Mouse (Mus musculus) 416B (cell line): ENCODE results near the gene Zfp972.
"Not testable (repeated sequence)": the region's sequence is repeated elsewhere in the genome, so short reads cannot be mapped to it uniquely, and the experiment has no call there.

Experiments
- DNase-seq: peaks from one replicate; pipeline ENCODE4 v3.0.0; 2011; ENCODE audit warnings: low read depth

The Zfp972 gene

DNA sequence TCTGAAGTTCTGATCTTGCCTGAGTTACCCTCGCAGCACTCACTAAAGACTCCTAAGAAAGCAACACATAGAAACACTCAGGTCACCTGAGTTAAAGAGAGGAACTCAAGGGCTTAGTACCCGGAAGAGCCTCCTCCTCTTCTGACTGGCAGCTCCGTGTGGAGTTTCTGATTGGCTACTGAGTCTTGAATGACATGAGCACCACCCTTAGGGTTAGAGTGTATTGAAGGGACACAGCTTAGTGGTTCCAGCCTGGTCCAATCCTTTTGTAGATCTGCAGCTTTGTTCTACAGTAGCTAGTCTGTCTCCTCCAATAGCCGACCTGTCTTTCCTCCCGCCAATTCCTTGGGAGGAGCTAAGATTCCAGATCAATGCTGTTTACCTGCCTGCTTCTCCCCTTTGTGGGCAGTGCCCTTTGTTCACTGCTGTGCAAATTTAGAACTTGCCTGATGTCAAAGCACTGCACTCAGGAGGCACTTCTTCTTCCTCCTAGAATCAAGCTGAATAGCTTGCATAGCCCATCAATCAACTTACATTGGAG, at the start of gene Zfp972:
TSS of gene Zfp972 (minus strand) at position 51 of the 541 bp plus-strand sequence.
- DNase-seq, result peak; percentile 85

DNA sequence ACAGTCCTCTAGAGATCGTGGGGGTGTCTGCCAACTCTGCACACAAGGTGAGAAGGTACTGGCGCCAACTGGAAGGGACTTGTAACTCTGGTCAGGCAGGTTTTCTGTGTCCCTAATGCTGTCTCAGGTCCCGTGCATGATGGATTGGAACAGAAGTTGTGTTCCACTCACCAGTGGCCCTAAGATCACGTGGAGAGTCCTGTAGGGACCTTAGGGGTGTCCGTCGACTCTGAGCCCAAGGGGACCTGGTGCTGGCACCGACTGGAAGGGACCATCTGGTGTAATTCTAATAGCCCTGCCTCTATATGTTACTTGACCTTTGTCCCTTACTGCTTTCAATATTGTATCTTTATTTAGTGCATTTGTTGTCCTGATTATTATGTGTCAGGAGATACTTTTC, 49.4 kb upstream of the Zfp972 start:
- DNase-seq, result not testable (repeated sequence)

DNA sequence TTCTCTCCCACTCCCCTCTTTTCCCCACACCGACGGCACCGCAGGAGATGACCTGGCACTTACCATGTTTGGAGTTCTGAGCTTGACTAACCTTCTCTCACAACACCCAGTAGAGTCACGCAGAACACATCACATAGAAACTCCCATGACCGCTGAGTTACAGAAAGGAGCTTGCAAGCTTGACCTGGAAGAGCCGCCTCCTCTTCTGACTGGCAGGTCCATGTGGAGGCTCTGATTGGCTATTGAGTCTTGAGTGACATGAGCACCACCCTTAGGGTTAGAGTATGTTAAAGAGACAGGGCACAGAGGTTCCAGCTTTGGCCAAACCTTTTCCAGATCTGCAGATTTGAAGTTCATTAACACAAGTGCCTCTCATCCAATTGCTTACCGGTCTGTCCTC, 31.7 kb upstream of the Zfp972 start, which contains the start of gene Gm14326:
TSS of gene Gm14326 (minus strand) at position 153 of the 400 bp plus-strand sequence.
- DNase-seq, result peak; percentile 60

DNA sequence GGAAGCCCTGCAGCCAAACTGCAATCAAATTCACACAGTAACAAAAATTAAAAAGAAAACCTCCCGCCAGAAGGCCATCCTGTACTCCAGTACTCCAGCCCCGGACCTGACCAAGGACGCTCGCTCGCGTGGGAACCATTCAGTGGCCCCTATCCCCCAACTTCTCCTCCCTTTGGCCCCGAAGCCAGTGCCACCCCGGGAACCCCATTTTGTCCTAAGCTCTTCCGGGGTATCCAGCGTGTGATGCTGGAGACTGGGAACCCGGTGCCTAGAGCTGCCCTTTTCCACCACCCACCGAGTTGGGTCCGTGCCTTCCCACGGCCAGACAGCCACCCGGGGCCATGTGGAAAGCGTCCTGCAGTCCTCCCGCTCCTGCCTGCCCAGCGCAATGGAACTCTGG, 31.3 kb upstream of the Zfp972 start:
- peak; percentile 4 for DNase-seq

DNA sequence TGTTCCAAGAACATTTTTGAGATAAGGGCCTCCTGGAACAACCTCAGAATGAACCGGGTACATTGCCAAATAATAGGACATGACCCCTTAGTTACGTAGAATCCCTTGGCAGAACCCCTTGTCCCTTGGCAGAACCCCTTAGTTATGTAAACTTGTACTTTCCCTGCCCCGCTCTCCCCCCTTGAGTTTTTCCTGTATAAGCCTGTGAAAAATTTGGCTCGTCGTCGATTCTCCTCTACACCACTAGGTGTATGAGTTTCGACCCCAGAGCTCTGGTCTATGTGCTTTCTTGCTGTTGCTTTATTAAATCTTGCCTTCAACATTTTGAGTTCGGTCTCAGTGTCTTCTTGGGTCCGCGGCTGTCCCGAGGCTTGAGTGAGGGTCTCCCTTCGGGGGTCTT, 22.1 kb downstream of the Zfp972 start:
- DNase-seq, result not testable (repeated sequence)

DNA sequence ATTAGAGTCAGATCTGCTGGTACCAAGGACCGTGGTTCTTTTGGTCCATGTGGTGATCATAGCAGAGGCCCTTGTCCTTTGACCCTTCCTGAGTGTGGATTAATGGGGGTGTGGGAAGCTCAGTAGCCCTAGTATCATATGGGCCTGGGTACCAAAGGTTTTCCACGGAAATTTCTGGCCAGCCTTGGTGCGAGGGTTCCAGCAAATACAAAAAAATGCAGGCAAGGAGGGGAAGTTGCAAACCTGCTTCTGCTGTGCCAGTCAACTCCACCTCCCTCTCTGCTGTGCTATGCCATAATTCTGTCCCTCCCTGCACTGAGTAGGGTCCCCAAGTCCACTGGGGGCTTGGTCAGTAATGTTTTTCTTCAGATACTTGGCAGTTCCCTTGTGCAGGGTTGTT, 27.2 kb downstream of the Zfp972 start:
- not testable (repeated sequence) for DNase-seq

DNA sequence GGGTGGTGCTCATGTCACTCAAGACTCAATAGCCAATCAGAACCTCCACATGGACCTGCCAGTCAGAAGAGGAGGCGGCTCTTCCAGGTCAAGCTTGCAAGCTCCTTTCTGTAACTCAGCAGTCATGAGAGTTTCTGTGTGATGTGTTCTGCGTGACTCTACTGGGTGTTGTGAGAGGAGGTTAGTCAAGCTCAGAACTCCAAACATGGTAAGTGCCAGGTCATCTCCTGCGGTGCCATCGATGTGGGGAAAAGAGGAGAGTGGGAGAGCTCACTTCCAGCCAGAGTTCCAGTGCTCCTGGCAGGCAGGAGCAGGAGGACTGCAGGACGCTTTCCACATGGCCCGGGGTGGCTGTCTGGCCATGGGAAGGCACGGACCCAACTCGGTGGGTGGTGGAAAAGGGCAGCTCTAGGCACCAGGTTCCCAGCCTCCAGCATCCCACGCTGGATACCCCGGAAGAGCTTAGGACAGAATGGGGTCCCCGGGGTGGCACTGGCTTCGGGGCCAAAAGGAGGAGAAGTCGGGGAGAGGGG, 28.3 kb downstream of the Zfp972 start, which contains the start of gene Gm14327:
TSS of gene Gm14327 (plus strand) at position 51 of the 533 bp plus-strand sequence.
- DNase-seq, result not testable (repeated sequence)

DNA sequence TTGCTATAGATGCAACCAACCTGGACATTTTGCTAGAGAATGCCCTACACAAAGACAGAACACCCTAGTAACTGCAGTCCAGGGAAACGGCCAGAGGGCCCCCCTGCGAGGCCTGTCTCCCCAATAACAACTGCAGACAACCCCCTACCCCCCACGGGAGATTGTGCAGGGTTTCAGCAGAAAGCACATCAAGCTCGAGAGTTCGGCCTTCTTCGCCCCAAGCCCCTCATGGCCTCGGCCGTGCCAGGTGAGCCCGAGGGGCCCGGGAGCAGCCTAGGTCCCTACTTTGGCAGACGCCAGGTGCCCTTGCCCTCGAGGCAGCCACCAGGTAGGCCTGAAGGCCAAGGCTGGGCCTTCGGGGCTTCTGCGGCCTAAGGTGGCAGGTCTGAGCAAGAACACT, 37.7 kb downstream of the Zfp972 start:
- DNase-seq, result not testable (repeated sequence)

DNA sequence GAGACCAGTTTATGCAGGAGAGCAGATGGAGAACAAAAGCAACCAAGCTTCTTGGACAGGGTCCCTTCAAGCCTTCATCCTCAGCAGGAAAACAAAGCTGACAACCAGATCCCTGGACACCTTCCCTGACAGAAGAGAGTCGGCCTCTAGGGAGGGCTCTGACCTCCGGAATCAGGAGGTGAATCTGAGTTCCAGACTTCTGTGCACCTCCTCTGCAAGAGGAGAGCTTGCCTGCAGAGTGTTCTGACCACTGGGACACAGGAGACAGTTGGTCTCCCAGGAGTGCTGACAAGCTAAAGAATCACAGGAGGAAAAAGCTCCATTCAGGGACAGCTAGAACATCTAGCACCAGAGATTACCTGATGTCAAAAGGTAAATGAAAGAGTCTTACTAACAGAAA, 63.2 kb downstream of the Zfp972 start:
- not testable (repeated sequence) for DNase-seq
